In the genomic region with DNA sequence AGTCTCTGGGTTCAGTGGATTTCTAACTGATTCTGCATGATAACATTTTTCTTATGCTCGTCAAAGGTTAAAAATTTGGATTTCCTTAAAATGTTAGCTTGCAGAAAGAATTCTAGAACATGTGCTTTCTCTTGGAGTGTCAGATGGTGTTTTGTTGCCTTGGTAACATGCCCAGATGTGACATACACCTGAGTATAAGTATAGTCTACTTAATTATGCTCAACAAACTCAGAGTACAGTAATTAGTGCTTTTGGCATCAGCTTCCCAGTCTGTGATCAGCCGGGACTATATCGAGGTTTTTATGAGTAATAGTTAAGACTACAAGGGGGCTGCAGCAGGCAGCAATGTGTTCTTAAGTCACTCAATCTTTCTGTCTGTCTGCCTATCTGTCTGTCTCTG, we compare ENCODE assay signal across 29 mouse cellular contexts. TPM values are rescaled to one million over a fixed set of nuclear protein-coding genes. Genes with fewer than 3 reads are reported as not detected.
DNase-seq lines count a peak whose midpoint lies in the region; ATAC-seq lines count a peak whose summit lies in the region.
"Had no signal": no experiment of that assay in that cellular context is flagged by ENCODE, and none has a peak within 500 bp of the region (broad histone marks: within the 10 kb centered on the region; RNA-seq: fewer than 3 reads in every experiment).

No protein-coding gene starts in this region.

- H3K36me3 ChIP-seq in forebrain, embryonic 13.5 days (ENCODE audit: poor library complexity, severe bottlenecking) = no peaks in the 10 kb centered on the region
- no peaks in the 10 kb centered on the region for H3K36me3 ChIP-seq in forebrain, embryonic 10.5 days (replicated peaks)
- H3K36me3 ChIP-seq in hindbrain, embryonic 16.5 days (ENCODE audit: control insufficient read depth, insufficient read depth, low read length) = no peaks in the 10 kb centered on the region
- H3K36me3 ChIP-seq in hindbrain, embryonic 12.5 days = no peaks in the 10 kb centered on the region
- H3K36me3 ChIP-seq: embryonic facial prominence, embryonic 12.5 days; embryonic facial prominence, embryonic 15.5 days; G1E; heart, embryonic 10.5 days; heart, embryonic 13.5 days; hindbrain, embryonic 13.5 days had no signal

- ATAC-seq in forebrain, embryonic 13.5 days = 0 out of 2 replicates have a peak, but pooled peaks have one; percentile 9
- peak; percentile 65 for ATAC-seq in hindbrain, embryonic 16.5 days
- no peak for ATAC-seq in hindbrain, embryonic 12.5 days (ENCODE audit: low FRiP score)
- ATAC-seq: intestine, postnatal 0 days; Patski had no signal

- H3K4me3 ChIP-seq in forebrain, embryonic 13.5 days = no peak overlapping the region
- no peak overlapping the region for H3K4me3 ChIP-seq in forebrain, embryonic 10.5 days
- no peak overlapping the region for H3K4me3 ChIP-seq in hindbrain, embryonic 16.5 days (ENCODE audit: low read length)
- H3K4me3 ChIP-seq in hindbrain, embryonic 12.5 days = no peak overlapping the region
- H3K4me3 ChIP-seq: embryonic facial prominence, embryonic 12.5 days; embryonic facial prominence, embryonic 15.5 days; heart, adult 2 months; heart, embryonic 10.5 days; heart, embryonic 13.5 days; hindbrain, embryonic 13.5 days had no signal

- H3K4me2 ChIP-seq in forebrain, embryonic 13.5 days = no peak overlapping the region
- H3K4me2 ChIP-seq in hindbrain, embryonic 16.5 days (ENCODE audit: low read length) = no peak overlapping the region
- H3K4me2 ChIP-seq in hindbrain, embryonic 12.5 days (replicated peaks) = no peak overlapping the region
- H3K4me2 ChIP-seq: embryonic facial prominence, embryonic 12.5 days; embryonic facial prominence, embryonic 15.5 days; heart, embryonic 13.5 days; hindbrain, embryonic 13.5 days had no signal

- no peaks in the 10 kb centered on the region for H3K9me3 ChIP-seq in forebrain, embryonic 13.5 days (replicated peaks)
- H3K9me3 ChIP-seq in forebrain, embryonic 10.5 days = no peaks in the 10 kb centered on the region
- no peaks in the 10 kb centered on the region for H3K9me3 ChIP-seq in hindbrain, embryonic 16.5 days (ENCODE audit: control insufficient read depth, low read length)
- H3K9me3 ChIP-seq in hindbrain, embryonic 12.5 days (replicated peaks) = no peaks in the 10 kb centered on the region
- H3K9me3 ChIP-seq: embryonic facial prominence, embryonic 12.5 days; embryonic facial prominence, embryonic 15.5 days; heart, embryonic 10.5 days; heart, embryonic 13.5 days; hindbrain, embryonic 13.5 days had no signal

- H3K27ac ChIP-seq in forebrain, embryonic 13.5 days = no peak overlapping the region
- no peak overlapping the region for H3K27ac ChIP-seq in forebrain, embryonic 10.5 days
- H3K27ac ChIP-seq in hindbrain, embryonic 16.5 days (ENCODE audit: low read depth, low read length) = no peak overlapping the region
- no peak overlapping the region for H3K27ac ChIP-seq in hindbrain, embryonic 12.5 days
- H3K27ac ChIP-seq: embryonic facial prominence, embryonic 12.5 days; embryonic facial prominence, embryonic 15.5 days; heart, adult 2 months; heart, embryonic 10.5 days; heart, embryonic 13.5 days; hindbrain, embryonic 13.5 days had no signal

- WGBS in forebrain, embryonic 13.5 days = 73% methylated on average over 3 of the region's 3 CpGs
- 88% methylated on average over 3 of the region's 3 CpGs for WGBS in forebrain, embryonic 10.5 days
- 74% methylated on average over 3 of the region's 3 CpGs for WGBS in hindbrain, embryonic 16.5 days
- 89% methylated on average over 3 of the region's 3 CpGs for WGBS in hindbrain, embryonic 12.5 days

- DNase-seq in forebrain, embryonic 10.5 days (ENCODE audit: extremely low spot score, low spot score) = no peak
- DNase-seq in brain, adult 2 months (ENCODE audit: low read depth, low spot score) = peak; percentile 54
- peak; percentile 20 for DNase-seq in brain, embryonic 18.5 days (ENCODE audit: low read depth, low spot score)
- DNase-seq in right cerebral cortex, postnatal 25 days = no peak
- DNase-seq: adrenal gland, adult 2 months; adrenal gland, postnatal 14 days; B cell, adult 2 months; cerebellum, adult 11 months; cerebellum, adult 2 months; cerebellum, adult 9-11 months; cerebellum, postnatal 25 days; gastrocnemius, postnatal 10 days; gastrocnemius, postnatal 36 days; heart, adult 2 months; heart, postnatal 14 days; heart, postnatal 4 days; kidney, adult 2 months had no signal

- H3K9ac ChIP-seq in forebrain, embryonic 13.5 days = no peak overlapping the region
- H3K9ac ChIP-seq in hindbrain, embryonic 16.5 days (ENCODE audit: low read depth, low read length) = no peak overlapping the region
- H3K9ac ChIP-seq in hindbrain, embryonic 12.5 days = no peak overlapping the region
- H3K9ac ChIP-seq: embryonic facial prominence, embryonic 12.5 days; embryonic facial prominence, embryonic 15.5 days; heart, embryonic 13.5 days; hindbrain, embryonic 13.5 days had no signal

- no peaks in the 10 kb centered on the region for H3K27me3 ChIP-seq in forebrain, embryonic 13.5 days
- peaks cover 18% of the 10 kb centered on the region for H3K27me3 ChIP-seq in forebrain, embryonic 10.5 days (ENCODE audit: poor library complexity, severe bottlenecking)
- no peaks in the 10 kb centered on the region for H3K27me3 ChIP-seq in hindbrain, embryonic 16.5 days (replicated peaks; ENCODE audit: control insufficient read depth, insufficient read depth, low read length)
- H3K27me3 ChIP-seq in hindbrain, embryonic 12.5 days = no peaks in the 10 kb centered on the region
- H3K27me3 ChIP-seq: CH12.LX; embryonic facial prominence, embryonic 12.5 days; embryonic facial prominence, embryonic 15.5 days; heart, embryonic 13.5 days had no signal

- H3K4me1 ChIP-seq in forebrain, embryonic 13.5 days = peaks cover 24% of the 10 kb centered on the region
- H3K4me1 ChIP-seq in forebrain, embryonic 10.5 days = peaks cover 31% of the 10 kb centered on the region
- H3K4me1 ChIP-seq in hindbrain, embryonic 16.5 days (ENCODE audit: control insufficient read depth, insufficient read depth, low read depth, low read length) = no peaks in the 10 kb centered on the region
- H3K4me1 ChIP-seq in hindbrain, embryonic 12.5 days = no peaks in the 10 kb centered on the region
- H3K4me1 ChIP-seq: embryonic facial prominence, embryonic 12.5 days; embryonic facial prominence, embryonic 15.5 days; heart, embryonic 10.5 days; hindbrain, embryonic 13.5 days had no signal

RNA-seq across cellular contexts. Expression of a gene that starts 53.1 kb away (rescaled TPM):
- 0.19 and 0.28 TPM in 2 replicates for polyA plus RNA-seq in forebrain, embryonic 13.5 days (2015; fragmentation: Nextera tagmentation; extraction: Ambion mirVana)
- polyA plus RNA-seq in forebrain, embryonic 10.5 days (2016; fragmentation: Nextera tagmentation; extraction: Ambion mirVana) = not detected in 2 replicates
- 0.48 TPM in 1 of 2 replicates, not detected in the other for polyA plus RNA-seq in hindbrain, embryonic 16.5 days (2015; fragmentation: Nextera tagmentation; extraction: Ambion mirVana)
- polyA plus RNA-seq in hindbrain, embryonic 12.5 days (2016; fragmentation: Nextera tagmentation; extraction: Ambion mirVana) = 0.25 and 0.30 TPM in 2 replicates
- polyA plus RNA-seq: adrenal gland, adult 2 months; cerebellum, adult 2 months; embryonic facial prominence, embryonic 12.5 days; embryonic facial prominence, embryonic 15.5 days; G1E; heart, embryonic 10.5 days; heart, embryonic 13.5 days; kidney, adult 2 months; Patski had no signal

Comparison
In these comparisons a context has a peak if more than half of its experiments do, and no peak if none do; other contexts are left out.
1. DNase-seq: peak in brain, adult 2 months (single experiment) and brain, embryonic 18.5 days (single experiment); none in forebrain, embryonic 10.5 days (single experiment) and right cerebral cortex, postnatal 25 days (single experiment).